Mouse (Mus musculus): ENCODE measurements around the gene Tmem87b. TPM values are rescaled to one million over a fixed set of nuclear protein-coding genes. Genes with fewer than 3 reads are reported as not detected.

The Tmem87b gene
- polyA plus RNA-seq, 1 experiment from 2014 or later = 10.5 TPM

DNA sequence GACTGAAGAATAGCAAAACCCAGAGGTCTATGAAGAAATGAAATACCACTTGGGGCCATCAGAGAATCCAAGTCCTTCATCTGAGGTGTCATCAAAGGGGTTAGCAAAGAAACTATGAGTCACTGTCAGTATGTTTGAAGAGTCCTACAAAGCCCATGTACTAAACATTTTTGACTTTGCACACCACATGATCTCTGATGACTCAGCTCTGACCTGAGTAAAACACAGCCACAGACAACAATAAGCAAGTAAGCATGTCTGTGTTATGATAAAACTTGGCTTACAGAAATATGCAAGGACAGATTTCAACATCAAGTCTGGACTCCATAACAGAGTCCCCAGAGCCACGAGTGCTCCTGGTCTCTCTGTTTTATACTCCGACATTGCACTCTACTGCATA, 15.1 kb downstream of the Tmem87b start:
- Histone ChIP-seq H3K27me3 (ENCODE audit: control insufficient read depth, insufficient read depth, low read depth, low read length) (no peaks in the 10 kb centered on the region), H3K27ac (ENCODE audit: low read length) (0 out of 2 replicates have a peak overlapping the region, but pooled peaks have one; percentile 15), H3K9me3 (replicated peaks; ENCODE audit: control insufficient read depth, low read length) (no peaks in the 10 kb centered on the region), H3K4me3 (ENCODE audit: low read depth, low read length) (no peak overlapping the region), H3K4me1 (ENCODE audit: control insufficient read depth, low read depth, low read length) (no peaks in the 10 kb centered on the region), H3K36me3 (ENCODE audit: control insufficient read depth, insufficient read depth) (peaks cover 8% of the 10 kb centered on the region; the same call in 1 of the 2 replicates), H3K4me2 (ENCODE audit: low read depth, low read length) (no peak overlapping the region), H3K9ac (ENCODE audit: low read depth, low read length) (no peak overlapping the region)
- peak; percentile 67 for ATAC-seq (ENCODE audit: low read depth)
- WGBS (ENCODE audit: insufficient replicate concordance) = 73% methylated on average over 2 of the region's 2 CpGs

DNA sequence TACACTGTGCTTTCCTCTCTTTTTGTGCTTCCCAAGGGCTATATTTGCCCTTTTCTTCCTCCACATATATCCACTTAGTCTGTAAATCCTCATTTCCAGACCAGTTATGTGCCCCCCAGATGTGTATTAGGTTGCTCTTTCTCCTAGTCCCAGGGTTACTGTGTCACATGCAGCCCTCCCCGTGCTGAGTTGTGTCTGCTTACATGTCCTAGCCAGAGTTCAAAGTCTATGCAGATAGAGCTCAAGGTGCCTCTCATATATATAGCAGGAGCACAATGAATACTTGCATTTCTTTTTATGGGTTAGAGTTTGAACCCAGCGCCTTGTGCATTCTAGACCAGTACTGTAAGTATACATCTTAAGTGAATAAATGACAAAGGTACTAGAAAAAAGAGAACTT, 15.5 kb downstream of the Tmem87b start:
- Histone ChIP-seq H3K27me3 (ENCODE audit: control insufficient read depth, insufficient read depth, low read depth, low read length) (no peaks in the 10 kb centered on the region), H3K4me2 (ENCODE audit: low read depth, low read length) (no peak overlapping the region), H3K4me3 (ENCODE audit: low read depth, low read length) (no peak overlapping the region), H3K9ac (ENCODE audit: low read depth, low read length) (no peak overlapping the region), H3K36me3 (ENCODE audit: control insufficient read depth, insufficient read depth) (peaks cover 6% of the 10 kb centered on the region; the same call in 1 of the 2 replicates), H3K9me3 (replicated peaks; ENCODE audit: control insufficient read depth, low read length) (no peaks in the 10 kb centered on the region), H3K27ac (ENCODE audit: low read length) (0 out of 2 replicates have a peak overlapping the region, but pooled peaks have one; percentile 15), H3K4me1 (ENCODE audit: control insufficient read depth, low read depth, low read length) (no peaks in the 10 kb centered on the region)
- peak; percentile 68 for ATAC-seq (ENCODE audit: low read depth)
- 70% methylated on average over 2 of the region's 2 CpGs for WGBS (ENCODE audit: insufficient replicate concordance)

DNA sequence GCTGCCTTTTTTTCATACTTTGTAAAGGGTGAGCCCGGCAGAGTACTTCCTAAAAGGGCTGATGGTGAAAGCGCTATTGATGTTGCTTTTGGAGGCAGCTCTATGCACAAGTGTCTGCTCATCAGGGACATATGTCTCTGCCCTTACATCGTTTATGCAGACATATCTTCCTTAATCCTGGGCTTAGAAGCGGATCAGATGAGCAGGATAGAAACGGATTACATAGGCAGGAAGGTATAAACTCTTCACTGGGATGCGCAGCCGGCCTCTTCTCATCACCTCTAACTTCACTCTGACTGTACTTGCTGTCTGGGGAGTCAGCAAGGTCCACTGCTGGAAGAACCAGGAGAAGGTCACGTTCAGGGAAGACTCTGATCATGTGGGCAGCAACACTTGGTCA, 19.6 kb downstream of the Tmem87b start:
- no peak overlapping the region for H3K4me2 ChIP-seq (ENCODE audit: low read depth, low read length)
- ATAC-seq (ENCODE audit: low read depth) = no peak
- H3K4me1 ChIP-seq (ENCODE audit: control insufficient read depth, low read depth, low read length) = no peaks in the 10 kb centered on the region
- WGBS (ENCODE audit: insufficient replicate concordance) = 80% methylated on average over 8 of the region's 8 CpGs
- H3K27ac ChIP-seq (ENCODE audit: low read length) = no peak overlapping the region
- no peak overlapping the region for H3K4me3 ChIP-seq (ENCODE audit: low read depth, low read length)
- H3K36me3 ChIP-seq (ENCODE audit: control insufficient read depth, insufficient read depth) = peaks cover 2% of the 10 kb centered on the region; the same call in 1 of the 2 replicates
- H3K9me3 ChIP-seq (replicated peaks; ENCODE audit: control insufficient read depth, low read length) = no peaks in the 10 kb centered on the region
- no peaks in the 10 kb centered on the region for H3K27me3 ChIP-seq (ENCODE audit: control insufficient read depth, insufficient read depth, low read depth, low read length)
- H3K9ac ChIP-seq (ENCODE audit: low read depth, low read length) = no peak overlapping the region

DNA sequence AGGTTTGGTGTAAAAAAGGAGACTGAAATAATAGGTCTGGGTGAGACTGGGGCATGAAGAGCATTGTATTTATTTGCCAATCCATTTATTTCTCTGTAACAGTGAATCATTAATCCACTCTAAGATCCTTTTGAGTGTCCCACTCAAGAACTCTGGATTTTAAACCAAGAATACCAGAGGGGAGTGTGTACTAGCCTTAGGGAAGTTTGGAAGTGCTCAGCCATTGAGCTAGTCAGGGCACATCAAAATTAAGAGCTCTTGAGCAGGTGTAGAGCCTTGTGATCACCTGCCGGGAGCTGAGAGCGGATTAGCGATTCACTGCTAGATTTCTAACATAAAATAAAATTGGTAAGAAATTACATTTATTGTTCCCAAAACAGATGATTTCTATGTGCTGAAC, 20.7 kb downstream of the Tmem87b start:
- H3K9ac ChIP-seq (ENCODE audit: low read depth, low read length) = no peak overlapping the region
- no peak overlapping the region for H3K4me2 ChIP-seq (ENCODE audit: low read depth, low read length)
- H3K9me3 ChIP-seq (replicated peaks; ENCODE audit: control insufficient read depth, low read length) = no peaks in the 10 kb centered on the region
- H3K27me3 ChIP-seq (ENCODE audit: control insufficient read depth, insufficient read depth, low read depth, low read length) = no peaks in the 10 kb centered on the region
- H3K27ac ChIP-seq (ENCODE audit: low read length) = no peak overlapping the region
- H3K4me3 ChIP-seq (ENCODE audit: low read depth, low read length) = no peak overlapping the region
- no peaks in the 10 kb centered on the region for H3K4me1 ChIP-seq (ENCODE audit: control insufficient read depth, low read depth, low read length)
- no peak for ATAC-seq (ENCODE audit: low read depth)
- H3K36me3 ChIP-seq (ENCODE audit: control insufficient read depth, insufficient read depth) = peaks cover 2% of the 10 kb centered on the region; the same call in 1 of the 2 replicates
- 88% methylated on average over 3 of the region's 3 CpGs for WGBS (ENCODE audit: insufficient replicate concordance)

DNA sequence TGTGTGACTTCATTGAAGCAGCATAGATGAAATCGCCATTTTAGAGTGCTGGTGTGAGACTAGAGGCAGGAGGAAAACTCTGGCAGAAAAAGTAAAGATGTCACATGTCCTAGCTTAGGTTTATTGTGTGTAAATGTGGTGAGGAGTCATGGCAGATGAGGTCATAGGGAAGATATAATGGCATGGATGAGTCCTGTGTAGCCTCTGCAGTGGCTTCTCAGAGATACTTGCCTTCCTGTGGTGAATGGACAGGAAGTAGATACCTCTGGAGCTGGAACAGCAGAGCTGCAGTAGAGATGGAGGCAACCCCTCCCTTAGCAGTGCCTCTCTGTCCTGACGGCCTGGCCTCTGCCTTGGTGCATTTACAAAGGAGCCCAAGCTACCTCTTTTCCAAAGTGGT, 21.6 kb downstream of the Tmem87b start:
- Histone ChIP-seq H3K27me3 (ENCODE audit: control insufficient read depth, insufficient read depth, low read depth, low read length) (no peaks in the 10 kb centered on the region), H3K4me1 (ENCODE audit: control insufficient read depth, low read depth, low read length) (no peaks in the 10 kb centered on the region), H3K9ac (ENCODE audit: low read depth, low read length) (no peak overlapping the region), H3K4me3 (ENCODE audit: low read depth, low read length) (no peak overlapping the region), H3K4me2 (ENCODE audit: low read depth, low read length) (no peak overlapping the region), H3K9me3 (replicated peaks; ENCODE audit: control insufficient read depth, low read length) (no peaks in the 10 kb centered on the region), H3K36me3 (ENCODE audit: control insufficient read depth, insufficient read depth) (no peaks in the 10 kb centered on the region; the same call in none of the 2 replicates), H3K27ac (ENCODE audit: low read length) (no peak overlapping the region)
- no peak for ATAC-seq (ENCODE audit: low read depth)
- WGBS (ENCODE audit: insufficient replicate concordance) = 41% methylated on average over 2 of the region's 2 CpGs

DNA sequence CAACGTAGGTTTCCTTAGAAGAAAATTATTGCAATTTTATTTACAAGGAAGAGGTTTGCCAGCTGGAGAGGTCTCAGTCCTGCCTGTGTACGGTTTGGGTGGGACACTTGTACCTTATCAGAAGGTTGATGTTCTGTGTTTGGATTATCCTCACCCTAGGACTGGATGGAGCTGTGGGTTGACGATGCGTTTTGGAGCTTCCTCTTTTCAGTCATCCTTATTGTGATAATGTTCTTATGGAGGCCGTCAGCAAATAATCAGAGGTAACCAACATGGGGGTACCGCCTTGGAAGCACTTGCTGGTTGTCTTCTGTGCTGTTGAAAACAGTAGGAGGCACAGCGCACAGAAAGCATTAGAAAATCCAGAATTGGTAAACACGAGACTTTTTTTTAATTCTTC, 24.5 kb downstream of the Tmem87b start:
- Histone ChIP-seq H3K36me3 (ENCODE audit: control insufficient read depth, insufficient read depth) (no peaks in the 10 kb centered on the region; the same call in none of the 2 replicates), H3K4me2 (ENCODE audit: low read depth, low read length) (no peak overlapping the region), H3K4me1 (ENCODE audit: control insufficient read depth, low read depth, low read length) (no peaks in the 10 kb centered on the region), H3K27ac (ENCODE audit: low read length) (no peak overlapping the region), H3K27me3 (ENCODE audit: control insufficient read depth, insufficient read depth, low read depth, low read length) (no peaks in the 10 kb centered on the region), H3K9ac (ENCODE audit: low read depth, low read length) (no peak overlapping the region), H3K9me3 (replicated peaks; ENCODE audit: control insufficient read depth, low read length) (no peaks in the 10 kb centered on the region), H3K4me3 (ENCODE audit: low read depth, low read length) (no peak overlapping the region)
- 47% methylated on average over 8 of the region's 8 CpGs for WGBS (ENCODE audit: insufficient replicate concordance)
- ATAC-seq (ENCODE audit: low read depth) = no peak

DNA sequence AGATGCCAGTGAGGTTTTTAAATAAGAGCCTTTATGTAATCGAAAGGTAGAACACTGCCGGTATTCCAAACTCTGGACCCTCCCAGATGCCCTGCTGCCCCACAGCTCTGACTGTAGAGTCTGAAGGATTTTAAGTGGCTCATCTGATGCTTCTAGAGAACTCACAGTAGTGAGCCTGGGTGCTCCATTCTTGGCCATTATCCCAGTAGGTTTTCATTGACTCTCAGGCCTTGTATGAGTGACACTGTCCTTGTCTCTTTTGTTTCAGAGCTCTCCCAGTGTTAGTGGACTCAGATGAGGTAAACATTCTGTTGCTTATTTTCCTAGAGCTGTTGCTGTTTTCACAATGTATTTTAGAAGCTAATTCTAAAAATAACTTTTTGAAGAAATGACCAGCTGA, 32.1 kb downstream of the Tmem87b start:
- Histone ChIP-seq H3K9ac (ENCODE audit: low read depth, low read length) (no peak overlapping the region), H3K36me3 (ENCODE audit: control insufficient read depth, insufficient read depth) (peaks cover 2% of the 10 kb centered on the region), H3K27me3 (ENCODE audit: control insufficient read depth, insufficient read depth, low read depth, low read length) (no peaks in the 10 kb centered on the region), H3K4me2 (ENCODE audit: low read depth, low read length) (no peak overlapping the region), H3K9me3 (replicated peaks; ENCODE audit: control insufficient read depth, low read length) (no peaks in the 10 kb centered on the region), H3K4me3 (ENCODE audit: low read depth, low read length) (no peak overlapping the region), H3K4me1 (ENCODE audit: control insufficient read depth, low read depth, low read length) (no peaks in the 10 kb centered on the region), H3K27ac (ENCODE audit: low read length) (no peak overlapping the region)
- no peak for ATAC-seq (ENCODE audit: low read depth)
- WGBS (ENCODE audit: insufficient replicate concordance) = 89% methylated on average over 2 of the region's 2 CpGs

DNA sequence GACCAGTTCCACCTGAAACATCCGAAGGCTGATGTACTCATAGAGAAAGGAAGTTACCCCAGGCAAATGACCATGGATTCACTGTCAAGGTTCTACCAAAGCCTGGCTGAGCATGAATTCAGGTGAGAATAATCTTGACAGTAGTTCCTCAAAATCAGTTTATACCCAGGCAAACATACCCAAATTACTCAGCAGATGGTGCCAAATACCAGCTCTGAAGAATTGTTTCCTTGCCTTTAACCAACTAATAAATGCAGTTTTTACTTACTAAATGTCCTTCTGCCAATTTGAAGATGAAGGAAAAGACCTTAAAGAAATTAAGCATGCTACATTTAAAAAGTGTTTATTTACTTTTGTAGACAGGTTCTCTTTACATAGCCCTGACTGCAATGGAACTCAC, 38.8 kb downstream of the Tmem87b start:
- Histone ChIP-seq H3K4me3 (ENCODE audit: low read depth, low read length) (no peak overlapping the region), H3K9ac (ENCODE audit: low read depth, low read length) (no peak overlapping the region), H3K27me3 (ENCODE audit: control insufficient read depth, insufficient read depth, low read depth, low read length) (no peaks in the 10 kb centered on the region), H3K4me1 (ENCODE audit: control insufficient read depth, low read depth, low read length) (no peaks in the 10 kb centered on the region), H3K4me2 (ENCODE audit: low read depth, low read length) (no peak overlapping the region), H3K27ac (ENCODE audit: low read length) (no peak overlapping the region), H3K9me3 (replicated peaks; ENCODE audit: control insufficient read depth, low read length) (no peaks in the 10 kb centered on the region), H3K36me3 (ENCODE audit: control insufficient read depth, insufficient read depth) (peaks cover 2% of the 10 kb centered on the region; the same call in 1 of the 2 replicates)
- ATAC-seq (ENCODE audit: low read depth) = no peak
- WGBS (ENCODE audit: insufficient replicate concordance) = 89% methylated on average over 1 of the region's 1 CpGs

DNA sequence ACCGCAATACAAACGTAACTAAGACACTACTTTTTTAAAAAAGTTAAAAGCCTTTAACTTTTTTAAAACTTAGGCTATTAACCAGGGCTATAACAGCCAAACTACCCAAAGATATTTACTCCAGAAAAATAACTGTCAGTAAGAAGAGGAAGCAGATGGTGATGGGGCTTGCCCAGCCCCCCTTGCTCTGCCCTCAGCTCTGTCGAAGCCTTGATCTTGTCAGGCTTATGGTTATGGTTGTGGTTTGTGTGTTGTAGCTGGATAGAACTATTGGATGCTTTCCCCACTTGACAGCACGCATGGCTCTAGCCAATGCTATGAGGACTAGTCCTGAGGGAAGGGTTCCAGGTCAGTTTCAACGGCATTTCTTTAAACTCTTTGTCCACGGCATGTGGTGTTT, 41.0 kb downstream of the Tmem87b start:
- H3K27ac ChIP-seq (ENCODE audit: low read length) = no peak overlapping the region
- H3K4me2 ChIP-seq (ENCODE audit: low read depth, low read length) = no peak overlapping the region
- no peak overlapping the region for H3K4me3 ChIP-seq (ENCODE audit: low read depth, low read length)
- no peak for ATAC-seq (ENCODE audit: low read depth)
- no peak overlapping the region for H3K9ac ChIP-seq (ENCODE audit: low read depth, low read length)
- no peaks in the 10 kb centered on the region for H3K4me1 ChIP-seq (ENCODE audit: control insufficient read depth, low read depth, low read length)
- peaks cover 8% of the 10 kb centered on the region for H3K27me3 ChIP-seq (ENCODE audit: control insufficient read depth, insufficient read depth, low read depth, low read length)
- no peaks in the 10 kb centered on the region for H3K36me3 ChIP-seq (ENCODE audit: control insufficient read depth, insufficient read depth)
- H3K9me3 ChIP-seq (replicated peaks; ENCODE audit: control insufficient read depth, low read length) = no peaks in the 10 kb centered on the region
- 54% methylated on average over 6 of the region's 6 CpGs for WGBS (ENCODE audit: insufficient replicate concordance)
